Mouse (Mus musculus) forebrain, embryonic 16.5 days (tissue): Measurements from ENCODE around the gene Wwox. TPM values are rescaled to one million over a fixed set of nuclear protein-coding genes. Genes with fewer than 3 reads are reported as not detected.

ENCODE experiments used
- ATAC-seq: fragments of 200-750 bp; cut with Nextera tagmentation; 2 replicates; pipeline ENCODE4 v1.8.0; 2017; ENCODE audit warnings: mild to moderate bottlenecking, moderate library complexity
- H3K27ac ChIP-seq: fragments of 300-500 bp; sonication (generic); 2 replicates; pipeline ENCODE4 v1.5.1; 2014; ENCODE audit warnings: low read length, control low read depth
- H3K27me3 ChIP-seq: fragments of 300-500 bp; sonication (generic); replicated peaks from 2 replicates; pipeline ENCODE4 v1.6.1; 2014; ENCODE audit warnings: low read length; ENCODE audit not compliant: control insufficient read depth, insufficient read depth
- H3K36me3 ChIP-seq: fragments of 300-500 bp; sonication (generic); 2 replicates; pipeline ENCODE4 v1.6.1; 2014; ENCODE audit not compliant: control insufficient read depth, insufficient read depth
- H3K4me1 ChIP-seq: fragments of 300-500 bp; sonication (generic); replicated peaks from 2 replicates; pipeline ENCODE4 v1.6.1; 2014; ENCODE audit warnings: low read length; ENCODE audit not compliant: control insufficient read depth, insufficient read depth
- H3K4me2 ChIP-seq: fragments of 300-500 bp; sonication (generic); 2 replicates; pipeline ENCODE4 v1.6.1; 2014; ENCODE audit warnings: mild to moderate bottlenecking, low read length, control low read depth
- H3K4me3 ChIP-seq: fragments of 300-500 bp; sonication (generic); replicated peaks from 2 replicates; pipeline ENCODE4 v1.5.1; 2014; ENCODE audit warnings: mild to moderate bottlenecking, low read length, control low read depth
- H3K9ac ChIP-seq: fragments of 300-500 bp; sonication (generic); replicated peaks from 2 replicates; pipeline ENCODE4 v1.6.1; 2014; ENCODE audit warnings: low read depth, low read length, control low read depth
- H3K9me3 ChIP-seq: fragments of 300-500 bp; sonication (generic); 2 replicates; pipeline ENCODE4 v1.6.1; 2016; ENCODE audit warnings: low read length; ENCODE audit not compliant: control insufficient read depth
- WGBS: fragments of 180-500 bp; shearing (Covaris S2); extraction: QIAGEN DNeasy Blood & Tissue Kit; methylation state at CpG from one replicate; pipeline ENCODE4 v1.1.7; 2014; 5-methylcytosine and 5-hydroxymethylcytosine counted together
- polyA plus RNA-seq: library from polyadenylated mRNA; unstranded; fragments of >200 nt; fragmentation: Nextera tagmentation; extraction: Ambion mirVana; gene quantifications from 2 replicates; pipeline ENCODE4 v1.2.1, GENCODE M21; 2015

Gene Wwox
- polyA plus RNA-seq, 1 experiment from 2014 or later: 11.4 TPM

DNA sequence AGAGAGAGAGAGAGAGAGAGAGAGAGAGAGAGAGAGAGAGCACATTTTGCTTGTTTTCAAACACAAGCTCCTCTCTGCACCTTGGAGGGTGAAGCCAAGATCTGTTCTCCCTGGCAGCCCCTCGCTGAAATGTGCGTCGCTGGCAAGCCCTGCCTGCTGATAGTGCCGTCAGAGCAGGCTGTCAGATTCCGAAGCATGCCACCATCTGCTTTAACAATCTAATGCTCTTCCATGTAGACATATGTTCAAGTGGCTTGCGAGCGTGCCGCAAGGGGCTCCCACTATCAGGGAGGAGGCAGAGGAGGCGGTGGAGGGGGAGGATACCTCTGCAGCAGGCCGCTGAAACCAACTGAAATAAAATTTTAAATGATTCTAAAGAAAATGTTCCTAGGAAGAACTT lies 714.6 kb downstream of the Wwox start:
- H3K4me3 ChIP-seq: no peak overlapping the region
- H3K4me1 ChIP-seq: peaks cover 26% of the 10 kb centered on the region
- no peak overlapping the region for H3K4me2 ChIP-seq
- no peaks in the 10 kb centered on the region for H3K36me3 ChIP-seq
- no peak overlapping the region for H3K27ac ChIP-seq
- 30% methylated on average over 10 of the region's 10 CpGs for WGBS
- no peak overlapping the region for H3K9ac ChIP-seq
- peak; percentile 73 for ATAC-seq
- H3K9me3 ChIP-seq: no peaks in the 10 kb centered on the region
- peaks cover 38% of the 10 kb centered on the region for H3K27me3 ChIP-seq

DNA sequence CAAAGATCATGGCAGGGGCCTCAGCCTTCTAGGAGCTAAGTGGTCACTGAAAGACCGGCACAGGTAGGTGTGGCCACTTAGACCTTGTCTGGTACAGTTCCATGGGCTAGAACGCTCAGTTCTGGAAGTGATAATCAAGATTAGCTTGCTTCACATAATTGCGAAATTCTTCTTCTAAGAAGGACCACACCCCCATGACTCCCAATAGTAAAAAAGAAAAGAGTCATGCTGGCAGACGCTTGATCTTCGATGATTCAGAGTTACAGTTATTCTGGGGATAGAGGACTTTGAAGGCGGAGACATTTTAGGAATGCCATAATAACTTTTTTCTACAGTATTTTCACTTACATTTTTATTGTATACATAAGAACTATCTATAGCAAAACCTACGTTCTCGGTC lies 716.7 kb downstream of the Wwox start:
- no peak for ATAC-seq
- H3K4me1 ChIP-seq: peaks cover 43% of the 10 kb centered on the region
- WGBS: 89% methylated on average over 8 of the region's 8 CpGs

DNA sequence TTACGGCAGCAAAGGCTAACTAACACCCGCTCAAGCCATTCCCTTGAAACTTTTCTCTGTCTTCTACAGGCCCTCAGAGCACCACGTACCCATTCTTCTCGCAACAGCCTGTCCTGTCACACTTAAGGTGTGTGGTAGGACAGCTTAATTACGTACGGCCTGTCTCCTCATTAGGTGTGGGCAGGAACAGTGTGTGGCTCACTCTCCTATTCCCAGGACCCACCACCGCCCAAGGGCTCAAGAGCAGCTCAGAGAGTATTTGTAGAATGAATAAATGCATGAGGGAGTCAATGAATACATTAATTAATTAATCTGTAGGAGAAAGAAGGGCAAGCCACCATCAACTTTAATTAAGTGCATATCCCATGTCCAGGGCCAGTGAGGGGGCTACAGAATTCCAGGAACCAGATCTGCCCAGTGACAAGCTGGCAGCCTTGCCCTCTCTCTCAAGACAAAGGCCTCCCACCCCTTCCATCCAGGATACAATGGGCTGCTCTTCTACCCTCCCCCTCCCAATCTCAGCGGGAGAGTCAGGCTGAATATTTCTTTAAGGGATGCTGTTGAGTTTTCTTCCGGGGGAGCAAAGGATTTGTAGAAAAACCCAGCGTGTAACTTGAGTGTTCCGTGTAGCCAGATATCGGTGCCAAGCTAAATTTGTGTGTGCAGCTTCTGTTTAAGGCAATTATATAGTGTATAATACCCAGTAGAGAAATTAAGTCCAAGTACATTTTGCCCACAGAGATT lies 718.7 kb downstream of the Wwox start:
- H3K27me3 ChIP-seq: peaks cover 45% of the 10 kb centered on the region
- H3K27ac ChIP-seq: no peak overlapping the region
- peak; percentile 86 for ATAC-seq
- H3K4me3 ChIP-seq: no peak overlapping the region
- H3K9me3 ChIP-seq: no peaks in the 10 kb centered on the region
- no peak overlapping the region for H3K9ac ChIP-seq
- H3K4me1 ChIP-seq: peaks cover 43% of the 10 kb centered on the region
- H3K4me2 ChIP-seq: peak overlapping the region; percentile 14; the same call in 1 of the 2 replicates
- 12% methylated on average over 12 of the region's 12 CpGs for WGBS
- no peaks in the 10 kb centered on the region for H3K36me3 ChIP-seq

More for the DNA sequence above, 716.7 kb downstream of the Wwox start:
- H3K27me3 ChIP-seq: peaks cover 36% of the 10 kb centered on the region
- no peak overlapping the region for H3K4me2 ChIP-seq
- H3K36me3 ChIP-seq: no peaks in the 10 kb centered on the region
- H3K4me3 ChIP-seq: no peak overlapping the region
- H3K9ac ChIP-seq: no peak overlapping the region
- H3K27ac ChIP-seq: no peak overlapping the region
- no peaks in the 10 kb centered on the region for H3K9me3 ChIP-seq

DNA sequence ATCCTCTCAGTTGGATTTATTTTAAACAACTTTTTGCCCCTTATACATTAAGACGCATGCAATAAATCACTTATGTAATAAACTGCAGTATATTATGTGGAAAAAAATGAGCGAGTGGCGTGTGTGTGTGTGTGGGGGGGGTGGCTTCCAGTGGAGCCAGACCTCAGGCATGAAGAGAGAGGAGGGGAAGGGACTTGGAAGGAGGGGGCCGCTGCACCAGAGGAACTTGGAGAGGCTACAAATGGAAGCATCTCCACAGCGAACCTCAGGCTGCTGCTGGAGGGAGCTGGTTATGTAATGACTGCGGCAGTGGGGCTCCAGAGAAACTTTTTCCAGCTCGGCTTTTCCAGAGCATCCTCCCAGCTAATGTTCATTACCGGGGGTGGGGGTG lies 719.3 kb downstream of the Wwox start:
- Histone ChIP-seq H3K4me2 (peak overlapping the region; percentile 50), H3K9me3 (no peaks in the 10 kb centered on the region), H3K27me3 (peaks cover 51% of the 10 kb centered on the region), H3K4me3 (no peak overlapping the region), H3K36me3 (no peaks in the 10 kb centered on the region), H3K27ac (peak overlapping the region; percentile 53; the same call in 1 of the 2 replicates), H3K4me1 (peaks cover 40% of the 10 kb centered on the region), H3K9ac (no peak overlapping the region)
- peak; percentile 38; the same call in 1 of the 2 replicates for ATAC-seq
- WGBS: 1% methylated on average over 8 of the region's 8 CpGs

DNA sequence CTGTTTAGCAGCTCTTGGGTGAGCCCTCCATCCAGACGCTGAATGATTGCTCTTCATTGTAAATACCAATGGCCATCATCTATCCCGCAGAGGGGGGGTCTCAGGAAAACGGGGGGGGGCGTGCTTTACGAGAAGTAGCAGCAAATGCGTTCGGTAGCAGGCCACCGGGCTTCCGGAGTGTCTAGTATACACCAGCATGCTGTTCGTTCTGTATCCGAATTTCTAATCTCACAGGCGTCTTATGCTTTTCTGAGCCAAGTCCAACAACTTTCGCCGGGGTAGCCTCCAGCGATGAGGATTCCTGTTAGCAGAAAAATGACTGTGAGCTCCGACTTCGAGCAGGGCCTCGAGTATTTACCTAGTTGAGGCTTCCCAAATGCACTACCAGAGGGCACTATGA lies 719.8 kb downstream of the Wwox start:
- Histone ChIP-seq H3K36me3 (no peaks in the 10 kb centered on the region), H3K4me1 (peaks cover 35% of the 10 kb centered on the region), H3K27ac (peak overlapping the region; percentile 53; the same call in 1 of the 2 replicates), H3K4me2 (peak overlapping the region; percentile 50), H3K9me3 (no peaks in the 10 kb centered on the region), H3K27me3 (peaks cover 56% of the 10 kb centered on the region), H3K4me3 (0 out of 2 replicates have a peak overlapping the region, but pooled peaks have one; percentile 10), H3K9ac (no peak overlapping the region)
- ATAC-seq: no peak
- 3% methylated on average over 18 of the region's 18 CpGs for WGBS

DNA sequence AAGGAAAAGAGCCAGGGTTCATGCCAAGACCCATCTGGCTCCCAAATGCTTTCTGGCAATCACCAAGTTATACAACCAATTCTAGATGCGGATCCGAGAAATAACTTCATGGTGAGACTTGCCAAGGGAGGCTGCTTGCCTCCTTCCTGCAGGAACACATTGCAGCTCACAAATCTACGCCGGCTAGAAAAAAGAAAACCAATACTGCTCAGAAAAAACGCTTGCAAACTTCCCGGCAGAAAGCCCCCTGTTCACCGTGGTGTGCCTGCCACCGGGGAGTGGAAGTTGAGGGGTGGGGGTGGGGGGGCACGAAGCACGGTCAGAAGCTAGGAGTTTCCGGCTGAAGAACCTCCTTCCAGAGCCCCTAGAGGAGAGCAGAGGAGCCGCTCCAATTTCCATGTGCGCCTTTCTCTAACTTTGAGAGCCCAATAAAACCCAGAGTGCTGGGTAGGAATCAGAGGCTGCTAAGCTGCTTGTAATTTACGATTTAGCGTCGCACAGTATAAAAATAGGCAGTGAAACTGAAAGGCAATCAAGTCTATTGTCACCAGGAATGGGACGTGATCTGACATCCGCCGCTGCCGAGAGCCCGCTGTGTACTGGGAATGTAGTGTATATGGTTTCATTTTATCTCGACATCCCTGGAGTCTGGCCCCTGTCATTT lies 720.4 kb downstream of the Wwox start:
- 4% methylated on average over 22 of the region's 22 CpGs for WGBS
- Histone ChIP-seq H3K27ac (peak overlapping the region; percentile 64), H3K4me1 (peaks cover 35% of the 10 kb centered on the region), H3K4me3 (peak overlapping the region; percentile 32), H3K36me3 (no peaks in the 10 kb centered on the region), H3K9me3 (no peaks in the 10 kb centered on the region), H3K4me2 (peak overlapping the region; percentile 50), H3K27me3 (peaks cover 60% of the 10 kb centered on the region), H3K9ac (peak overlapping the region; percentile 39; the same call in 1 of the 2 replicates)
- peak; percentile 54 for ATAC-seq

DNA sequence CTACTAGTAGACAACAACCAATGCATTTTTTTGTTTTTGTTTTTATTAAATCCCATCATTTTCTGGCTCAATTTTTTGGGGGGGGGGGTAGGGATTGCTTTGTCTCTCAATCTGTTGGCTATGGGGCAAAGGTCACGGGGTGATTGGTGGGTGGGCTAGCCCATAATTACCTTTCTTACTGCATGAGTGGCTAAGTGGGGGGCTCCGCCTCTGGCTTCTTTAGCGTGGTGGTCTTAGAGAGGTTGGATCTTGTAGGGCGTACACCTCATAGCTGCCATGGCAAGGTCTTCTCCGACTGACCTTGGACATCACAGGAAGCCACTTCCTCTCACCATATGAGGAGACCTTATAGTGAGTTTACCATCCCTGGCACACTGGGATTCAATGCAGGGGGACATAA lies 721.0 kb downstream of the Wwox start:
- H3K27me3 ChIP-seq: peaks cover 58% of the 10 kb centered on the region
- H3K4me2 ChIP-seq: peak overlapping the region; percentile 50
- peaks cover 35% of the 10 kb centered on the region for H3K4me1 ChIP-seq
- no peaks in the 10 kb centered on the region for H3K9me3 ChIP-seq
- ATAC-seq: no peak
- H3K4me3 ChIP-seq: no peak overlapping the region; the same call in 1 of the 2 replicates
- H3K9ac ChIP-seq: no peak overlapping the region
- 82% methylated on average over 5 of the region's 5 CpGs for WGBS
- H3K27ac ChIP-seq: no peak overlapping the region
- H3K36me3 ChIP-seq: no peaks in the 10 kb centered on the region

DNA sequence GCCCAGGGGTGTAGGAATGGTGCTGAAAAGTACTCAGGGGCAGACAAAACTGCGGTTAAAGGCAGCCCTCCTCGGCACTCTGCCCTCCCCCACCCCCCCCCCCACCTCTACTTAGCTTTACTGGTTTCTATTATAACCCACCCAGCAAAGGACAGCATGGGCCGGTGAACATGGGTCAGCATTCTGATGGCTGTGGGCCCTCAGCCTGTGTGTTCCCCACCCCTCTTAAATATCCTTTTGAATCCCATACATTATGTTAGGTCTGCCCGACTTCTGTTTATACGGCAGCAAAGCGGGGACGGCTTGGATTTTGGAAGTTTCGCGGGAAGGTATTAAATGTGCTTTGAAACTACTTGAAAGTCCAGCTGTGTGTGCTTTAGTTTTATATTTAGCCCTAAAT lies 722.1 kb downstream of the Wwox start:
- Histone ChIP-seq H3K9me3 (no peaks in the 10 kb centered on the region), H3K4me2 (no peak overlapping the region), H3K27ac (no peak overlapping the region), H3K36me3 (no peaks in the 10 kb centered on the region), H3K4me3 (no peak overlapping the region), H3K27me3 (peaks cover 57% of the 10 kb centered on the region), H3K9ac (no peak overlapping the region), H3K4me1 (peaks cover 35% of the 10 kb centered on the region)
- 39% methylated on average over 9 of the region's 9 CpGs for WGBS
- no peak for ATAC-seq

DNA sequence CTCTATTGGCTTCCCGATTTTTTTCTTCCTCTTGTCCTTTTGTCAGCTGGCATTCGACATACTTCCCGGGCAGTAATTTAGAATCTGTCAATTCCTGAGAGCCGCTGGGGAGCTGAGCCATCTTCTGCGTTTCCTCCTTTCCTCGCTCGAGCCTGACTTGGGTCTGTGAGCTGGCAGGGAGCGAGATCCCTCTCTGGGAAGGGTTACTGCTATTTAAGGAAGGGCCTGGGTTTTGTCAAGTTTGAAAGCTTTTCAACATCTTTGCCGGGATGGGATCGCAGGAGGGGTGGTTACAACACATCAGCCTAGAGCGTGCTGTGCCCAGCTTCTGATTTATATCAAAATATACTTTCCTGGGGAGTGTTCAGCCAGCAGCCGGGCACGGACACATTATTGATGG lies 725.4 kb downstream of the Wwox start:
- no peak overlapping the region for H3K9ac ChIP-seq
- WGBS: 44% methylated on average over 13 of the region's 13 CpGs

More for the DNA sequence above, 725.4 kb downstream of the Wwox start:
- H3K27me3 ChIP-seq: peaks cover 45% of the 10 kb centered on the region
- H3K27ac ChIP-seq: no peak overlapping the region
- no peaks in the 10 kb centered on the region for H3K36me3 ChIP-seq
- H3K4me3 ChIP-seq: no peak overlapping the region
- no peak overlapping the region for H3K4me2 ChIP-seq
- H3K9me3 ChIP-seq: no peaks in the 10 kb centered on the region
- peaks cover 15% of the 10 kb centered on the region for H3K4me1 ChIP-seq
- no peak for ATAC-seq
